Mouse (Mus musculus): ENCODE results near the gene Foxf1. TPM values are rescaled to one million over a fixed set of nuclear protein-coding genes. Genes with fewer than 3 reads are reported as not detected.

Foxf1 gene
- 0.37 and 1.1 TPM in 2 replicates for polyA plus RNA-seq (2015; fragmentation: Nextera tagmentation; extraction: Ambion mirVana)

- Histone ChIP-seq H3K4me1 (replicated peaks; ENCODE audit: insufficient read depth, low read length) (peaks cover 10% of the 10 kb centered on the region; the same call in 1 of the 2 replicates), H3K4me2 (ENCODE audit: low read length) (peak within 1 kb of the TSS; percentile 99), H3K9ac (ENCODE audit: low read depth, low read length) (peak within 1 kb of the TSS; percentile 49; the same call in 1 of the 2 replicates), H3K9me3 (replicated peaks; ENCODE audit: low read length) (no peaks in the 10 kb centered on the region), H3K36me3 (ENCODE audit: insufficient read depth, low read length) (no peaks in the 10 kb centered on the region), H3K4me3 (replicated peaks; ENCODE audit: low read depth, low read length) (peak within 1 kb of the TSS; percentile 59), H3K27me3 (ENCODE audit: insufficient read depth, low read length) (peaks cover 98% of the 10 kb centered on the region), H3K27ac (no peak within 1 kb of the TSS)
- ATAC-seq (replicated peaks; ENCODE audit: low FRiP score, low read depth) (no peak), DNase-seq (ENCODE audit: low spot score) (no peak)
- no peak for TF ChIP-seq CTCF (IDR thresholded peaks at IDR 0.05; ENCODE audit: low read depth)
- under 1% methylated on average over 46 of the region's 83 CpGs for WGBS
Observed at GRCm38 (mm10) chr8:121084210-121084951, at the start of gene Foxf1. Gene Foxf1 (plus strand): TSS chr8:121084386.

- H3K27me3 ChIP-seq (ENCODE audit: insufficient read depth, low read length), result peaks cover 10% of the 10 kb centered on the region
- DNase-seq (ENCODE audit: low spot score), result peak; percentile 18
- H3K4me1 ChIP-seq (replicated peaks; ENCODE audit: insufficient read depth, low read length), result no peaks in the 10 kb centered on the region
- no peak overlapping the region for H3K4me2 ChIP-seq (ENCODE audit: low read length)
- ATAC-seq (replicated peaks; ENCODE audit: low FRiP score, low read depth), result no peak
- no peaks in the 10 kb centered on the region for H3K36me3 ChIP-seq (ENCODE audit: insufficient read depth, low read length)
- H3K9me3 ChIP-seq (replicated peaks; ENCODE audit: low read length), result no peaks in the 10 kb centered on the region
- no peak overlapping the region for H3K27ac ChIP-seq
- TF ChIP-seq CTCF (IDR thresholded peaks at IDR 0.05; ENCODE audit: low read depth), result no peak
- 54% methylated on average over 8 of the region's 8 CpGs for WGBS
- no peak overlapping the region for H3K9ac ChIP-seq (ENCODE audit: low read depth, low read length)
- H3K4me3 ChIP-seq (replicated peaks; ENCODE audit: low read depth, low read length), result no peak overlapping the region
Observed at GRCm38 (mm10) chr8:121035611-121036010, 48.6 kb upstream of the Foxf1 start.

GRCm38 (mm10) chr8:121043719-121044440 is 40.3 kb upstream of the Foxf1 start:
- no peaks in the 10 kb centered on the region for H3K36me3 ChIP-seq (ENCODE audit: insufficient read depth, low read length)
- ATAC-seq (replicated peaks; ENCODE audit: low FRiP score, low read depth) (no peak), DNase-seq (ENCODE audit: low spot score) (no peak)
- H3K9me3 ChIP-seq (replicated peaks; ENCODE audit: low read length), result no peaks in the 10 kb centered on the region
- TF ChIP-seq CTCF (IDR thresholded peaks at IDR 0.05; ENCODE audit: low read depth), result no peak
- 22% methylated on average over 19 of the region's 19 CpGs for WGBS
- H3K4me1 ChIP-seq (replicated peaks; ENCODE audit: insufficient read depth, low read length), result no peaks in the 10 kb centered on the region
- no peak overlapping the region for H3K9ac ChIP-seq (ENCODE audit: low read depth, low read length)
- H3K27me3 ChIP-seq (ENCODE audit: insufficient read depth, low read length), result no peaks in the 10 kb centered on the region; the same call in 1 of the 2 replicates
- H3K4me2 ChIP-seq (ENCODE audit: low read length), result 0 out of 2 replicates have a peak overlapping the region, but pooled peaks have one; percentile 3
- H3K4me3 ChIP-seq (replicated peaks; ENCODE audit: low read depth, low read length), result no peak overlapping the region
- H3K27ac ChIP-seq, result no peak overlapping the region

GRCm38 (mm10) chr8:121047441-121047840 is 36.7 kb upstream of the Foxf1 start:
- WGBS, result 71% methylated on average over 9 of the region's 9 CpGs
- Histone ChIP-seq H3K4me2 (ENCODE audit: low read length) (no peak overlapping the region), H3K27ac (no peak overlapping the region), H3K4me3 (replicated peaks; ENCODE audit: low read depth, low read length) (no peak overlapping the region), H3K9ac (ENCODE audit: low read depth, low read length) (no peak overlapping the region), H3K9me3 (replicated peaks; ENCODE audit: low read length) (no peaks in the 10 kb centered on the region), H3K36me3 (ENCODE audit: insufficient read depth, low read length) (no peaks in the 10 kb centered on the region), H3K4me1 (replicated peaks; ENCODE audit: insufficient read depth, low read length) (no peaks in the 10 kb centered on the region), H3K27me3 (ENCODE audit: insufficient read depth, low read length) (no peaks in the 10 kb centered on the region; the same call in 1 of the 2 replicates)
- peak; percentile 40 for TF ChIP-seq CTCF (IDR thresholded peaks at IDR 0.05; ENCODE audit: low read depth)
- DNase-seq (ENCODE audit: low spot score) (no peak), ATAC-seq (replicated peaks; ENCODE audit: low FRiP score, low read depth) (no peak)

- DNase-seq (ENCODE audit: low spot score), result no peak
- Histone ChIP-seq H3K4me2 (ENCODE audit: low read length) (no peak overlapping the region), H3K27me3 (ENCODE audit: insufficient read depth, low read length) (peaks cover 5% of the 10 kb centered on the region; the same call in 1 of the 2 replicates), H3K27ac (no peak overlapping the region), H3K9ac (ENCODE audit: low read depth, low read length) (no peak overlapping the region), H3K9me3 (replicated peaks; ENCODE audit: low read length) (no peaks in the 10 kb centered on the region), H3K4me1 (replicated peaks; ENCODE audit: insufficient read depth, low read length) (no peaks in the 10 kb centered on the region), H3K36me3 (ENCODE audit: insufficient read depth, low read length) (no peaks in the 10 kb centered on the region), H3K4me3 (replicated peaks; ENCODE audit: low read depth, low read length) (no peak overlapping the region)
- ATAC-seq (replicated peaks; ENCODE audit: low FRiP score, low read depth), result no peak
- no peak for TF ChIP-seq CTCF (IDR thresholded peaks at IDR 0.05; ENCODE audit: low read depth)
- 59% methylated on average over 9 of the region's 9 CpGs for WGBS
Observed at GRCm38 (mm10) chr8:121058081-121058480, 26.1 kb upstream of the Foxf1 start.

- no peaks in the 10 kb centered on the region for H3K4me1 ChIP-seq (replicated peaks; ENCODE audit: insufficient read depth, low read length)
- H3K27ac ChIP-seq, result no peak overlapping the region
- no peaks in the 10 kb centered on the region for H3K36me3 ChIP-seq (ENCODE audit: insufficient read depth, low read length)
- DNase-seq (ENCODE audit: low spot score) (no peak), ATAC-seq (replicated peaks; ENCODE audit: low FRiP score, low read depth) (no peak)
- H3K4me3 ChIP-seq (replicated peaks; ENCODE audit: low read depth, low read length), result no peak overlapping the region
- H3K4me2 ChIP-seq (ENCODE audit: low read length), result no peak overlapping the region
- no peaks in the 10 kb centered on the region for H3K9me3 ChIP-seq (replicated peaks; ENCODE audit: low read length)
- TF ChIP-seq CTCF (IDR thresholded peaks at IDR 0.05; ENCODE audit: low read depth), result no peak
- no peak overlapping the region for H3K9ac ChIP-seq (ENCODE audit: low read depth, low read length)
- WGBS, result 86% methylated on average over 7 of the region's 7 CpGs
- H3K27me3 ChIP-seq (ENCODE audit: insufficient read depth, low read length), result peaks cover 5% of the 10 kb centered on the region; the same call in 1 of the 2 replicates
Observed at GRCm38 (mm10) chr8:121059098-121059497, 25.1 kb upstream of the Foxf1 start.

All from kidney, postnatal 0 days (tissue).